Mouse (Mus musculus) heart, postnatal 36 days (tissue): ENCODE measurements at regions not wholly inside any gene's neighbourhood (a gene's known extent, or its start where the extent isn't known, plus 50 kb on each side); places are given as distances from the start of the nearest gene placed in this dataset.

ENCODE experiments used
- DNase-seq, 2 experiments: peaks; one replicate each; pipeline ENCODE4 v3.0.0; 2021 to 2022
- intact Hi-C: fragments of 180-260 bp; cut with DNase I; formaldehyde crosslinking; loops from one replicate; pipeline ENCODE4 v1.15.1; 2025

DNA sequence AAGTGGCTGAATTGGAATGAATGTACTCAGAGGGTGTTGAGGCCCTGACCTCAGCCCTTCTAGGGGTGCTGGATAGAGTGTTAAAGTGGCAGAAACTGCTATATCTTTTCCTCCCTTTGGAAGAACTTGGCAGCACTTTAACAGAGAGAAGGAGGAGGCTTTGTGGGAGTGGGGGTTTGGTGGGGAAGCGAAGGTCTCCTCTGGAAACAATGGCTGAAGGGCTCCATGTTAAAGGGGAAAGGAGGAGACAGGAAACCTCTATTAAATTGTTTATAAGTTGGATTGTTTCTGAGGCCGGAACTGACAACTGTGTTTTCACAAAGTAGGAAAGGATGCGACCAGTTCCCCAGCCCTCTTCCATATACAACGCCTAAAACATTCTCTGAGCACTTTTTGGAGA is 83.7 kb upstream of the Jag1 start:
- DNase-seq, result no peak
- intact Hi-C loops, result no loop called here

GRCm38 (mm10) chr2:137192183-137192582 is 75.7 kb upstream of the Jag1 start:
- intact Hi-C loops, result no loop called here
- no peak for DNase-seq

GRCm38 (mm10) chr2:137169176-137169575 is 52.7 kb upstream of the Jag1 start:
- no peak for DNase-seq
- intact Hi-C loops, result no loop called here

DNA sequence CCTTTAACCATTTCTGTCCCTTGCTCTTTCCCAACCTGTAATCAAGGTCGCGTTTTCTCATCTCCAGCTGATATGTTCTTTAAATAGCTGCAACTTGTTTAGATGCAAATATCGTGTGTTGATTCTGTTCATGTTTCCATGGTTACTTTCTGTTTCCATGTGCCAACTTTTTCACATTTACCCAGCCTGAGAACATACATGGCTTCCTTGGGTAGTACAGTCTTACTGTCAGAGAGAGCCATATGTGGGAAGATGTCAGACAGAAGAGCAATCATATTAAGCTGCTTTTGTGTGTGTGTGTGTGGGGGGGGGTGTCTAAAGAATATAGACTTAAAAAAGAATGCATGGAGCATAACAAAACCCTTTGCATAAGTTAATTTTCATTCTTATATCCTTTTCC is 52.2 kb upstream of the Jag1 start:
- DNase-seq, result no peak
- intact Hi-C loops, result no loop called here
